Mouse (Mus musculus) liver, postnatal 0 days (tissue): ENCODE results near the gene Arrb2.

Source experiments
- CTCF ChIP-seq: sonication (generic); IDR thresholded peaks from 2 replicates; pipeline ENCODE4 v1.5.1; 2016; ENCODE audit warnings: antibody characterized with exemption, low read depth
- EP300 ChIP-seq: IDR thresholded peaks from 2 replicates; pipeline ENCODE4 v1.6.1; 2016; ENCODE audit warnings: antibody characterized with exemption, low read depth, mild to moderate bottlenecking

DNA sequence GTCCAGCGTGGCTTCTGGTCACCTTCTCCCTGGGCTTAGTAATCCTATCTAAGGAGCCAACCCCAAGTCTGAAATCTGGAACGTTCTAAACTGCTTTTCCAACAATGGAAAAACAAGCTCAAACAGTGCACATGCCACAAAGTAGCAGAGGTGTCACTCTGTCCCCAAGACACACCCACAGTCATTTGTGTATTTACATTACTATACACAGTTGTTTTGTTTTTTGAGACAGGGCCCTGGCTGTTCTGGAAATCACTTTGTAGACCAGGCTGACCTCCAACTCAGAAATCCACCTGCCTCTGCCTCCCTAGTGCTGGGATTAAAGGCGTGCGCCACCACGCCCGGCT is 22.2 kb upstream of the Arrb2 start:
- TF ChIP-seq CTCF (no peak), EP300 (no peak)
